Mouse (Mus musculus) ES-E14 (cell line): ENCODE results near the gene Sstr3. TPM values are rescaled to one million over a fixed set of nuclear protein-coding genes. Genes with fewer than 3 reads are reported as not detected.
A peak's percentile ranks its signal among the peaks of the same experiment; 100 is the strongest.

Experiments used
- DNase-seq: peaks from one replicate; pipeline ENCODE4 v3.0.0-alpha.2; 2013; ENCODE audit warnings: low read depth, low spot score
- H3K27ac ChIP-seq: 2 replicates; pipeline ENCODE4 v1.5.1; 2012; ENCODE audit warnings: low read depth, mild to moderate bottlenecking, low read length, moderate library complexity, mixed read lengths; ENCODE audit not compliant: poor library complexity, insufficient read depth, severe bottlenecking
- H3K36me3 ChIP-seq: 2 replicates; pipeline ENCODE4 v1.6.1; 2012; ENCODE audit warnings: mild to moderate bottlenecking, low read length, moderate library complexity, mixed read lengths; ENCODE audit not compliant: control insufficient read depth, poor library complexity, insufficient read depth, severe bottlenecking
- H3K4me1 ChIP-seq, 2 experiments: fragments of 150-350 bp in 1 of 2; sonication (generic) in 1 of 2; 2 replicates each; pipeline ENCODE4 v1.6.1; 2012; ENCODE audit warnings: low read length in 2 of 2, mild to moderate bottlenecking in 1 of 2, mixed read lengths in 1 of 2; ENCODE audit not compliant: control insufficient read depth in 2 of 2, insufficient read depth in 2 of 2, poor library complexity in 1 of 2
- H3K4me3 ChIP-seq, 2 experiments: fragments of 150-350 bp in 1 of 2; sonication (generic) in 1 of 2; 2 replicates each; pipeline ENCODE4 v1.5.1; 2012; ENCODE audit warnings: low read length in 2 of 2, low read depth in 1 of 2, mild to moderate bottlenecking in 1 of 2, mixed read lengths in 1 of 2; ENCODE audit not compliant: insufficient read depth in 1 of 2, poor library complexity in 1 of 2, severe bottlenecking in 1 of 2
- H3K9ac ChIP-seq: 2 replicates; pipeline ENCODE4 v1.6.1; 2012; ENCODE audit warnings: low read depth, mild to moderate bottlenecking, low read length, mixed read lengths; ENCODE audit not compliant: poor library complexity, insufficient read depth, severe bottlenecking
- H3K9me3 ChIP-seq: fragments of 150-350 bp; sonication (generic); 2 replicates; pipeline ENCODE4 v1.6.1; 2012; ENCODE audit warnings: low read depth, mild to moderate bottlenecking, low read length; ENCODE audit not compliant: control insufficient read depth, insufficient read depth
- CHD2 ChIP-seq: IDR thresholded peaks from 2 replicates; pipeline ENCODE4 v1.6.1; 2014; ENCODE audit warnings: mild to moderate bottlenecking, low read depth, low read length, inconsistent platforms
- HCFC1 ChIP-seq: IDR thresholded peaks from 2 replicates; pipeline ENCODE4 v1.6.1; 2012; ENCODE audit warnings: low read length, inconsistent platforms, borderline replicate concordance; ENCODE audit not compliant: insufficient read depth
- MAFK ChIP-seq: IDR thresholded peaks from 2 replicates; pipeline ENCODE4 v1.6.1; 2014; ENCODE audit warnings: mild to moderate bottlenecking, low read depth, low read length, inconsistent platforms; ENCODE audit not compliant: insufficient read depth
- ZC3H11A ChIP-seq: IDR thresholded peaks from 2 replicates; pipeline ENCODE4 v1.6.1; 2012; ENCODE audit warnings: low read depth, mild to moderate bottlenecking, inconsistent platforms, low read length, borderline replicate concordance
- ZNF384 ChIP-seq: IDR thresholded peaks from 2 replicates; pipeline ENCODE4 v1.6.1; 2012; ENCODE audit warnings: low read depth, low read length, inconsistent platforms
- in situ Hi-C, 2 experiments: fragments of 600-800 bp; cut with MboI; formaldehyde crosslinking; loops; one replicate each; pipeline ENCODE4 v1.15.1; 2025; ENCODE audit warnings: low sequenced_read_pairs in 2 of 2, inconsistent platforms in 1 of 2; ENCODE audit not compliant: unreplicated experiment in 2 of 2
- total RNA-seq: library from RNA; depleted of rRNA; stranded (reverse); fragments of 300-350 nt; gene quantifications from 2 replicates; pipeline ENCODE4 v1.2.3, GENCODE M21; 2012

Gene Sstr3
- total RNA-seq, 1 experiment, result 0.18 TPM

DNA sequence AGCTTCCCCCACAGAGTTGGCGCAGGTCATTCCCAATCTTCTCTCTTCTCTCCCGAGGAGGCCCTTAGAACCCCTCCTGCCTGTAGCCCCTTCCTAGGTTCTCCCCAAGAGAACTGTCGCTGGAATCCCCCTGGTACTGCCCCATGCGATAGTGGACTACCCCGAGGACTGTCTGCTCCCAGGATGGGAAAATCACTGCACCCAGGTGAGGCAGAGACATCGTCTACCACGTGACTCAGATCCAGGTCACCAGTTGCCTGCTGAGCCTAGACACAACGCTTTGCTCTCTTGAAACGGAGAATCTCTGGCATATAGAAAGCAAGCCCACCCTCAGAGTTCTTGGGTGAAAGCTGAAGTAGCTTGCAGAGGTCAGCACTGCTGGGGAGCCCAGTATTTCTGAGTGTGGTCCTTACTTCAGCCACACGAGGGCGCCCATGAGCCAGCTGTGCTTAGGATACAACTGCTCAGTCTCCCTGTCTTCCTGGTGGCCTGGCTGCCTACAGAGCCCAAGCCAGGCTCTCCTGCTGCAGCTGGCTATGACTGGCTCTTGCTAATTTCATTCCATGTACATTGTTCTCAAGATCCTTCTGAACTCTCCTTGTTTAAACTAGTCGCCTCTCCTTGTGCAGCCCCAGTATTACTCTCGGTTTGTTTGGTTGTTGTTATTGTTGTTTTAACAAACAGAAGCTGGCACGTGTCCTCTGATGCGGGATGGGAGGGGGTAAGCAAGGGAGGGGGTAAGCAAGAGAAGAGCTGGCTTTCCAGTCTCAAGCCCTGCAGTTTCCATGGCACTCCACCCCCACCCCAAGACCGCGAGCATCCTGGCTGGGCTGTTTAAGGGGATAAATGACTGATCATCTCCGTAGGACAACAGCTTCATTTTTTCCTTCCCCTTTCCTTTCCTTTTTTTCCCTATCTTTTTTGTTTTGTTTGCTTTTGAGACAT, 42.8 kb upstream of the Sstr3 start:
- Histone ChIP-seq H3K36me3 (no peaks in the 10 kb centered on the region), H3K4me3 (no peak overlapping the region), H3K4me1 (peaks cover 0 to 18% of the 10 kb centered on the region in 2 experiments; a peak in 1 of 4 replicates), H3K9ac (no peak overlapping the region), H3K27ac (no peak overlapping the region), H3K9me3 (no peaks in the 10 kb centered on the region)
- peak; percentile 89 for DNase-seq
- in situ Hi-C loops, result no loop called here
- TF ChIP-seq CHD2 (no peak), HCFC1 (no peak), ZC3H11A (peak; percentile 46; the same call in 1 of the 2 replicates), ZNF384 (no peak), MAFK (no peak)

DNA sequence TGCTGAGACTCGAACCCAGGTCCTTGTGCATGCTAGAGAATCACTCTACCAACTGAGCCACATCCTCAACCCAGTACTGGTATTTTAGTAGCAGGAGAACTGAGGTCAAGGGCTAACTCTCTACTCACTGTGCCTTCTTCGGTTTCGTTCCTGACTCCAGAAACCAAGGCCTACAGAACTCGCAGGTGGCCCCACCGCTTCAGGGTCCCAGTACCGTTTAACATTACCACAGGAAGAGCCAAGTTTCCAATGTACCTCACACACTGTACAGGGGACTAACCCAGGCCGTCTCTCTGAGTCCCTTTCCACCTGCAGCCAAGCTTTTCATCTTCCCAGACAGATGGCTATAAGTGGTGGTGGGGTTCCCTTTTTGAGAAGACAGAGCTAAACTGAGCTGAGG, 40.9 kb upstream of the Sstr3 start:
- Histone ChIP-seq H3K27ac (no peak overlapping the region), H3K4me1 (peaks cover 0 to 21% of the 10 kb centered on the region in 2 experiments; a peak in 1 of 4 replicates), H3K36me3 (no peaks in the 10 kb centered on the region), H3K9me3 (no peaks in the 10 kb centered on the region), H3K4me3 (no peak overlapping the region), H3K9ac (no peak overlapping the region)
- in situ Hi-C loops, result no loop called here
- no peak for DNase-seq
- TF ChIP-seq HCFC1 (no peak), ZNF384 (no peak), ZC3H11A (no peak), CHD2 (no peak), MAFK (no peak)

DNA sequence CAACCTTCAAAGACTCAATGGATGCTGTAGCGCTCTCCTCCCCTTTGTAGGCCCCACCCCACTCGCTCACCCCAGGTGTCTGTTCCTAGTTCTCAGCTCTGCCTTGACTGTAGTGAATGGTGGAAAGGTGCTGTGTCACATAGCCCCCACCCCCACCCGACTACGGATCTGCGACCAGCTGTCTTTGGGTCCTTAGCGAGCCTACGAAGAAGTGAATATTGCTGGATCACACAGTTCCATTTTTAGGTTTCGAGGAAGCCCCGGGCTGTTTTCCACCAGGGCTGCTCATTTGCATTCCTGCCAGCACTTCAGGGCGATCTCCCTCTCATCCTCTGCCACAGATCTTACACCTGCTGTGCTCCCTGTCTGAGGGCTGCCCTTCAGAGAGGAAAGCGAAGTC, 38.9 kb upstream of the Sstr3 start:
- DNase-seq, result no peak
- Histone ChIP-seq H3K36me3 (no peaks in the 10 kb centered on the region), H3K9me3 (no peaks in the 10 kb centered on the region), H3K4me1 (peaks cover 4 to 22% of the 10 kb centered on the region in 2 experiments; a peak in 3 of 4 replicates), H3K27ac (no peak overlapping the region), H3K9ac (no peak overlapping the region), H3K4me3 (no peak overlapping the region; a peak in 1 of 4 replicates)
- TF ChIP-seq HCFC1, result no peak
- no peak for TF ChIP-seq ZNF384
- TF ChIP-seq MAFK, result no peak
- no peak for TF ChIP-seq CHD2
- TF ChIP-seq ZC3H11A, result no peak
- in situ Hi-C loops, result no loop called here

DNA sequence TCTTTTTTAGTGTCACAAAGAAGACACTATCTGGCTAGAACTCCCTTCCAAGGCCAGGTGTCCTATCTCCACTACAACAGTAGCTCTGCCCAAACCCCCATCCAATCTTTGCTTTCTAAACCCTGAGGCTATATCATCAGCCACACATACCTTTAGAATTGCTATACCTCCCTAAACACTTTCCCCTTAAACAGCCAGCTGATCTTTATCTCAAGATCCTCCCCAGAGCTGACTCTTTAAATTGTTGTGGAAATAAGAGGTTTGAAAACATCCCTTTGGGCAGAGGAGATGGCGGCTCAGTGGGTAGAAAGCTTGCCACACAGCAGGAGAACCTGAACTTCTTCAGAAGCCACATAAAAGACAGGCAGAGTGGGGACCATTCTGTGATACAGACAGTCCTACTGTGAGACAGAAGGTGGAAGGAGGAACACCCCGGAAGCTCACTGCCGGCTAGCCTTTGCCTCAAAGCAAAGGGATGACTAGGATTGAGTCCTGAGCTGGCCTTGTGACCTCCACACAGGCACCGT, 31.9 kb upstream of the Sstr3 start:
- TF ChIP-seq MAFK (no peak), ZC3H11A (no peak), ZNF384 (no peak)
- in situ Hi-C loops, result no loop called here

More for the DNA sequence above, 31.9 kb upstream of the Sstr3 start:
- no peaks in the 10 kb centered on the region for H3K36me3 ChIP-seq
- H3K4me1 ChIP-seq, result peaks cover 6 to 7% of the 10 kb centered on the region in 2 experiments
- no peak overlapping the region for H3K9ac ChIP-seq
- H3K4me3 ChIP-seq, result no peak overlapping the region
- no peak overlapping the region for H3K27ac ChIP-seq
- no peak for DNase-seq
- no peaks in the 10 kb centered on the region for H3K9me3 ChIP-seq
